Mouse (Mus musculus): ENCODE data around the gene Pde4c. TPM values are rescaled to one million over a fixed set of nuclear protein-coding genes. Genes with fewer than 3 reads are reported as not detected.

Pde4c gene
- polyA plus RNA-seq, 1 experiment from 2014 or later = 0.15 TPM

Small RNA genes lying within 50 kb of the gene (microRNA-seq; reads per million reads assigned to microRNA genes)
- not detected for gene Mir7240

Other genes with a start within 250 kb of the Pde4c start
- gene Klhl26, start 246.8 kb upstream of the Pde4c start, polyA plus RNA-seq (2016; fragmentation: Nextera tagmentation; extraction: Ambion mirVana) = 17.8 and 18.5 TPM in 2 replicates
- 19.3 and 21.7 TPM in 2 replicates for gene Tmem59l, start 236.4 kb upstream of the Pde4c start, polyA plus RNA-seq (2016; fragmentation: Nextera tagmentation; extraction: Ambion mirVana)
- gene Crlf1, start 230.6 kb upstream of the Pde4c start, polyA plus RNA-seq (2016; fragmentation: Nextera tagmentation; extraction: Ambion mirVana) = 0.92 and 1.6 TPM in 2 replicates
- gene Rex1bd, start 217.0 kb upstream of the Pde4c start, polyA plus RNA-seq (2016; fragmentation: Nextera tagmentation; extraction: Ambion mirVana) = 130 and 134 TPM in 2 replicates
- 748 and 749 TPM in 2 replicates for gene Uba52, start 212.9 kb upstream of the Pde4c start, polyA plus RNA-seq (2016; fragmentation: Nextera tagmentation; extraction: Ambion mirVana)
- 326 and 332 TPM in 2 replicates for gene Fkbp8, start 196.0 kb upstream of the Pde4c start, polyA plus RNA-seq (2016; fragmentation: Nextera tagmentation; extraction: Ambion mirVana)
- 52.1 and 52.7 TPM in 2 replicates for gene Kxd1, start 195.8 kb upstream of the Pde4c start, polyA plus RNA-seq (2016; fragmentation: Nextera tagmentation; extraction: Ambion mirVana)
- 18.7 and 21.6 TPM in 2 replicates for gene Ell, start 184.3 kb upstream of the Pde4c start, polyA plus RNA-seq (2016; fragmentation: Nextera tagmentation; extraction: Ambion mirVana)
- gene Isyna1, start 129.3 kb upstream of the Pde4c start, polyA plus RNA-seq (2016; fragmentation: Nextera tagmentation; extraction: Ambion mirVana) = 107 and 112 TPM in 2 replicates
- gene Ssbp4, start 114.8 kb upstream of the Pde4c start, polyA plus RNA-seq (2016; fragmentation: Nextera tagmentation; extraction: Ambion mirVana) = 115 and 118 TPM in 2 replicates
- 1.0 and 1.6 TPM in 2 replicates for gene Lrrc25, start 107.6 kb upstream of the Pde4c start, polyA plus RNA-seq (2016; fragmentation: Nextera tagmentation; extraction: Ambion mirVana)
- 0.17 TPM in 1 of 2 replicates, not detected in the other for gene Gdf15, start 91.3 kb upstream of the Pde4c start, polyA plus RNA-seq (2016; fragmentation: Nextera tagmentation; extraction: Ambion mirVana)
- gene Pgpep1, start 63.3 kb upstream of the Pde4c start, polyA plus RNA-seq (2016; fragmentation: Nextera tagmentation; extraction: Ambion mirVana) = 82.7 and 93.7 TPM in 2 replicates
- gene Lsm4, start 50.5 kb upstream of the Pde4c start, polyA plus RNA-seq (2016; fragmentation: Nextera tagmentation; extraction: Ambion mirVana) = 255 and 263 TPM in 2 replicates
- 206 and 213 TPM in 2 replicates for gene Jund, start 24.8 kb upstream of the Pde4c start, polyA plus RNA-seq (2016; fragmentation: Nextera tagmentation; extraction: Ambion mirVana)
- gene Iqcn, start 20.3 kb upstream of the Pde4c start, polyA plus RNA-seq (2016; fragmentation: Nextera tagmentation; extraction: Ambion mirVana) = 0.04 TPM in 1 of 2 replicates, not detected in the other
- not detected in 2 replicates for gene Gm3336, start 5.2 kb upstream of the Pde4c start, polyA plus RNA-seq (2016; fragmentation: Nextera tagmentation; extraction: Ambion mirVana)
- 98.9 and 102 TPM in 2 replicates for gene Rab3a, start 31.0 kb downstream of the Pde4c start, polyA plus RNA-seq (2016; fragmentation: Nextera tagmentation; extraction: Ambion mirVana)
- gene Mpv17l2, start 37.2 kb downstream of the Pde4c start, polyA plus RNA-seq (2016; fragmentation: Nextera tagmentation; extraction: Ambion mirVana) = 35.4 and 37.3 TPM in 2 replicates
- gene Pik3r2, start 53.0 kb downstream of the Pde4c start, polyA plus RNA-seq (2016; fragmentation: Nextera tagmentation; extraction: Ambion mirVana) = 73.4 and 74.6 TPM in 2 replicates
- gene Mast3, start 81.3 kb downstream of the Pde4c start, polyA plus RNA-seq (2016; fragmentation: Nextera tagmentation; extraction: Ambion mirVana) = 17.1 and 18.0 TPM in 2 replicates
- 0.08 TPM in 1 of 2 replicates, not detected in the other for gene Il12rb1, start 84.7 kb downstream of the Pde4c start, polyA plus RNA-seq (2016; fragmentation: Nextera tagmentation; extraction: Ambion mirVana)
- gene Arrdc2, start 116.0 kb downstream of the Pde4c start, polyA plus RNA-seq (2016; fragmentation: Nextera tagmentation; extraction: Ambion mirVana) = 10.4 and 10.5 TPM in 2 replicates
- 27.4 TPM in 2 replicates for gene Kcnn1, start 139.5 kb downstream of the Pde4c start, polyA plus RNA-seq (2016; fragmentation: Nextera tagmentation; extraction: Ambion mirVana)
- 145 and 152 TPM in 2 replicates for gene Ccdc124, start 150.2 kb downstream of the Pde4c start, polyA plus RNA-seq (2016; fragmentation: Nextera tagmentation; extraction: Ambion mirVana)
- gene Slc5a5, start 169.0 kb downstream of the Pde4c start, polyA plus RNA-seq (2016; fragmentation: Nextera tagmentation; extraction: Ambion mirVana) = 0.55 and 0.69 TPM in 2 replicates
- 2,550 and 2,750 TPM in 2 replicates for gene Rpl18a, start 173.7 kb downstream of the Pde4c start, polyA plus RNA-seq (2016; fragmentation: Nextera tagmentation; extraction: Ambion mirVana)
- gene Map1s, start 182.2 kb downstream of the Pde4c start, polyA plus RNA-seq (2016; fragmentation: Nextera tagmentation; extraction: Ambion mirVana) = 58.4 and 61.0 TPM in 2 replicates

Data from midbrain, embryonic 12.5 days (tissue).